In the genomic region with DNA sequence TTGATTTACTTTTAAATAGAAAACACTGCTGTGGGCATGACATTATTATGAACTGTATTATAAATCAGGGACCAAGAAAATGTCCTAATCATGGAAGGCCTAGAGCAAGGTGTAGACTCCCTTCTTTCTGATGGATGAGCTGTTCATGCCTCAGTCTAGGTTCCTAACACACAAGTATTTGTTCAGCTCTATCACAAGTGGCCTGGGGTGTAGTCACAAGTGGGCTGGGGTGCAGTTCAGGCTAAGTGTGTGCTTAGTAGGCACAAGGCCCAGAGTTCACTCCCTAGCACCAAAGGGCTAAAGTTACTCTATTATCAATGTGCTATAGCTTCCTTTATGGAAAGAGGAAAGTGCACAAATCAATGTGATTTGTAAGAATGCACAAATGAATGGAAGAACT, we compare ENCODE assay signal across 25 mouse cellular contexts. TPM values are rescaled to one million over a fixed set of nuclear protein-coding genes. Genes with fewer than 3 reads are reported as not detected.
"Had no signal": no experiment of that assay in that cellular context is flagged by ENCODE, and none has a peak within 500 bp of the region (broad histone marks: within the 10 kb centered on the region; RNA-seq: fewer than 3 reads in every experiment).

No protein-coding gene starts in this region.

- H3K4me3 ChIP-seq: layer of hippocampus, adult 2 months; limb, embryonic 10.5 days; limb, embryonic 13.5 days; megakaryocyte, embryonic 14.5 days; midbrain, embryonic 10.5 days; midbrain, embryonic 13.5 days; myocyte; neural tube, embryonic 13.5 days had no signal

- H3K9me3 ChIP-seq: limb, embryonic 10.5 days; limb, embryonic 13.5 days; megakaryocyte, embryonic 14.5 days; midbrain, embryonic 10.5 days; midbrain, embryonic 13.5 days; neural tube, embryonic 13.5 days had no signal

- H3K27ac ChIP-seq: kidney, postnatal 0 days; layer of hippocampus, adult 2 months; limb, embryonic 10.5 days; limb, embryonic 13.5 days; liver, embryonic 14.5 days; midbrain, embryonic 10.5 days; midbrain, embryonic 13.5 days; neural tube, embryonic 13.5 days had no signal

- ATAC-seq: intestine, postnatal 0 days; midbrain, embryonic 13.5 days; midbrain, embryonic 16.5 days had no signal

- H3K27me3 ChIP-seq: limb, embryonic 13.5 days; megakaryocyte, embryonic 14.5 days; midbrain, embryonic 13.5 days; neural tube, embryonic 13.5 days had no signal

- H3K9ac ChIP-seq: limb, embryonic 13.5 days; liver, embryonic 14.5 days; liver, postnatal 0 days; midbrain, embryonic 13.5 days; neural tube, embryonic 13.5 days had no signal

- H3K4me2 ChIP-seq: limb, embryonic 13.5 days; midbrain, embryonic 13.5 days; neural tube, embryonic 13.5 days had no signal

- H3K36me3 ChIP-seq: limb, embryonic 10.5 days; limb, embryonic 13.5 days; midbrain, embryonic 10.5 days; midbrain, embryonic 13.5 days; neural tube, embryonic 13.5 days had no signal

- H3K4me1 ChIP-seq: limb, embryonic 10.5 days; midbrain, embryonic 10.5 days; midbrain, embryonic 13.5 days; neural tube, embryonic 13.5 days had no signal

- DNase-seq: kidney, adult 2 months; kidney, postnatal 25 days; layer of hippocampus, adult 9-11 months; liver; liver, postnatal 0 days; retina, postnatal 1 day; right cerebral cortex, postnatal 25 days; spleen, adult 18-20 months; thymus, adult 2 months; thymus, postnatal 14 days; thymus, postnatal 4 days had no signal

RNA-seq across cellular contexts. Expression of a gene that starts 55.6 kb away (rescaled TPM):
- total RNA-seq: monocyte, adult 5-6 weeks; neutrophil, adult 5-6 weeks had no signal
